Mouse (Mus musculus) cerebellum, postnatal 25 days (tissue): ENCODE measurements at regions not wholly inside any gene's neighbourhood (a gene's known extent, or its start where the extent isn't known, plus 50 kb on each side); places are given as distances from the start of the nearest gene placed in this dataset.

ENCODE experiments used
- DNase-seq, 2 experiments: peaks; one replicate each; pipeline ENCODE4 v3.0.0; 2021; ENCODE audit warnings: mixed read lengths in 2 of 2

GRCm38 (mm10) chr6:9820311-9821243, 872.3 kb downstream of the Nxph1 start:
- no peak for DNase-seq

- DNase-seq = no peak
Measured at GRCm38 (mm10) chr6:9834884-9835476, 886.7 kb downstream of the Nxph1 start.

DNA sequence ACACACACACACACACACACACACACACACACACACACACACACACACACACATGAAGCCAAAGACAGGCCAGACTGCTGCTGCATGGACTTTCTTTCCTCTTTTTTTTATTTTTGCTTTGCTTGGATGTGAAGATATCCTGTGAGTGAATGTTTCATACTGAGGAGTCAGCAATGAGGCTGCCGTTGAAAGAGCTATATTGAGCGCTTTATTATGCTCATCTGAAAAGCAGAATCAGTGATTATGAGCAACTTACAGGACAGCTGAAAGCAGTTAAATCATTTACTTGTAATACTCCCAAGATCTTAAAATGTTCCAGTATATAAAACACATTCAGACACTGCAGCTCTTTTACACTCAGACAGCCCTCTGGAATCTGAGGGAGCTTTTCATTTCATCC, 894.2 kb downstream of the Nxph1 start:
- DNase-seq = no peak

GRCm38 (mm10) chr6:9889853-9890252, 941.6 kb downstream of the Nxph1 start:
- peak in 1 of 2 experiments; percentile 5 for DNase-seq
